Mouse (Mus musculus) small intestine, adult 2 months (tissue): Measurements from ENCODE around the gene Stab2.

ENCODE experiments used
- CTCF ChIP-seq: fragments of 200-500 bp; IDR thresholded peaks from 2 replicates; pipeline ENCODE4 v1.5.1; 2012; ENCODE audit warnings: low read depth, mild to moderate bottlenecking, control low read depth, inconsistent platforms, low read length, moderate library complexity, mixed read lengths; ENCODE audit not compliant: insufficient replicate concordance, insufficient read length; ENCODE audit errors: extremely low read depth
- POLR2A ChIP-seq: fragments of 200-500 bp; IDR thresholded peaks from 2 replicates; pipeline ENCODE4 v1.6.1; 2012; ENCODE audit warnings: low read depth, mild to moderate bottlenecking, control low read depth, inconsistent platforms, low read length, moderate library complexity

- TF ChIP-seq CTCF = no peak
- TF ChIP-seq POLR2A = no peak
Measured at GRCm38 (mm10) chr10:87007385-87008214, at the start of gene Stab2.
